Mouse (Mus musculus): ENCODE data around the gene Slc12a4. TPM values are rescaled to one million over a fixed set of nuclear protein-coding genes. Genes with fewer than 3 reads are reported as not detected.

The Slc12a4 gene
- total RNA-seq, 1 experiment = 70.1 TPM

DNA sequence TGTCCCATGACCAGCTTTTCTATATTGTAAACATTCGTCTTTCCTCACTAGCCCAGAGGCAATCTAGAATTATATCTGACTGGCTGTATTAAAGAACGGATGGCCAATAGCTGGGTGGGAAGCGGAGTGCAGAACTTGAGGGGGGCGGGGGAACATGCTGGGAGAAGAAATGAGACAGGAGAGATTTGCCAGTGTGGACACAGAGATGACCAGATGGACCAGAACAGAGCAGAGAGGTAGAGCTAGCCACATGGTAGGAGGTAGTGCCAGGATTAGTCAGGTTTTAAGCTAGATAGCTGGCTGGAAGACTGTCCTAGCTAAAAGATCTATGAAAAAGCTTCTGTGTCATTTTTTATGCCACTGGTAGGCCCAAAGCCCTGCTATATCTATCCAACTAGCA, 36.0 kb upstream of the Slc12a4 start:
- Histone ChIP-seq H3K4me1 (ENCODE audit: control insufficient read depth in 2 of 2, insufficient read depth in 2 of 2, low read length in 2 of 2, poor library complexity in 1 of 2) (no peaks in the 10 kb centered on the region), H3K9ac (ENCODE audit: insufficient read depth, low read depth, low read length, poor library complexity, severe bottlenecking) (no peak overlapping the region), H3K9me3 (ENCODE audit: control insufficient read depth, insufficient read depth, low read depth, low read length) (no peaks in the 10 kb centered on the region), H3K4me3 (ENCODE audit: insufficient read depth in 1 of 2, low read depth in 1 of 2, low read length in 2 of 2, poor library complexity in 1 of 2, severe bottlenecking in 1 of 2) (no peak overlapping the region), H3K36me3 (ENCODE audit: control insufficient read depth, insufficient read depth, low read length, poor library complexity, severe bottlenecking) (no peaks in the 10 kb centered on the region), H3K27ac (ENCODE audit: insufficient read depth, low read depth, low read length, poor library complexity, severe bottlenecking) (no peak overlapping the region)
- no peak for DNase-seq (ENCODE audit: low read depth, low spot score)
- no peak for TF ChIP-seq HCFC1 (IDR thresholded peaks at IDR 0.05; ENCODE audit: borderline replicate concordance, insufficient read depth, low read length)
- no peak for TF ChIP-seq CHD2 (IDR thresholded peaks at IDR 0.05; ENCODE audit: low read depth, low read length)
- TF ChIP-seq ZNF384 (IDR thresholded peaks at IDR 0.05; ENCODE audit: low read depth, low read length) = no peak
- no peak for TF ChIP-seq ZC3H11A (IDR thresholded peaks at IDR 0.05; ENCODE audit: borderline replicate concordance, low read depth, low read length)
- no peak for TF ChIP-seq MAFK (IDR thresholded peaks at IDR 0.05; ENCODE audit: insufficient read depth, low read depth, low read length)
- in situ Hi-C loops (cut with MboI; ENCODE audit: low sequenced_read_pairs in 2 of 2, unreplicated experiment in 2 of 2) = no loop called here

DNA sequence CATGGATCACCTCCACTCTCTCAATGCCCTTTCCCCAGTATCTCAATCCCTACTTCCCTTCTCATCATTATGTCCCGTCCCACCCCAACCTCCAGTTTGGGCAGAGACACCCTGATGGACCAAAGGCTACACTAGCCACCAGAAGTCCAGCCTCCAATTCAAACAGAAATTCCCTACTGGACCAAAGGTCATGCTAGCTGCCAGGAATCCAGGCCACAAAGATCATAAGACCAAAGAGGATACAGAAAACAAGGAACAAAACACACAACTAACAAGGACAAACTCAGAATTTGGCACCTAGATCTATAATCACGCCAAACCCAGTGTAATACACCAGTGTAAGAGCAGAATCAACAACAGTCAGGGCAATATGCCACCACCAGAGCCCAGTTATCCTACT, 33.1 kb upstream of the Slc12a4 start:
- TF ChIP-seq ZNF384 (IDR thresholded peaks at IDR 0.05; ENCODE audit: low read depth, low read length) (no peak), ZC3H11A (IDR thresholded peaks at IDR 0.05; ENCODE audit: borderline replicate concordance, low read depth, low read length) (no peak), MAFK (IDR thresholded peaks at IDR 0.05; ENCODE audit: insufficient read depth, low read depth, low read length) (no peak), HCFC1 (IDR thresholded peaks at IDR 0.05; ENCODE audit: borderline replicate concordance, insufficient read depth, low read length) (no peak), CHD2 (IDR thresholded peaks at IDR 0.05; ENCODE audit: low read depth, low read length) (no peak)
- in situ Hi-C loops (cut with MboI; ENCODE audit: low sequenced_read_pairs in 2 of 2, unreplicated experiment in 2 of 2) = no loop called here
- no peaks in the 10 kb centered on the region for H3K4me1 ChIP-seq (ENCODE audit: control insufficient read depth in 2 of 2, insufficient read depth in 2 of 2, low read length in 2 of 2, poor library complexity in 1 of 2)
- no peak overlapping the region for H3K9ac ChIP-seq (ENCODE audit: insufficient read depth, low read depth, low read length, poor library complexity, severe bottlenecking)
- DNase-seq (ENCODE audit: low read depth, low spot score) = no peak
- H3K27ac ChIP-seq (ENCODE audit: insufficient read depth, low read depth, low read length, poor library complexity, severe bottlenecking) = no peak overlapping the region
- no peaks in the 10 kb centered on the region for H3K9me3 ChIP-seq (ENCODE audit: control insufficient read depth, insufficient read depth, low read depth, low read length)
- H3K4me3 ChIP-seq (ENCODE audit: insufficient read depth in 1 of 2, low read depth in 1 of 2, low read length in 2 of 2, poor library complexity in 1 of 2, severe bottlenecking in 1 of 2) = no peak overlapping the region
- H3K36me3 ChIP-seq (ENCODE audit: control insufficient read depth, insufficient read depth, low read length, poor library complexity, severe bottlenecking) = no peaks in the 10 kb centered on the region

DNA sequence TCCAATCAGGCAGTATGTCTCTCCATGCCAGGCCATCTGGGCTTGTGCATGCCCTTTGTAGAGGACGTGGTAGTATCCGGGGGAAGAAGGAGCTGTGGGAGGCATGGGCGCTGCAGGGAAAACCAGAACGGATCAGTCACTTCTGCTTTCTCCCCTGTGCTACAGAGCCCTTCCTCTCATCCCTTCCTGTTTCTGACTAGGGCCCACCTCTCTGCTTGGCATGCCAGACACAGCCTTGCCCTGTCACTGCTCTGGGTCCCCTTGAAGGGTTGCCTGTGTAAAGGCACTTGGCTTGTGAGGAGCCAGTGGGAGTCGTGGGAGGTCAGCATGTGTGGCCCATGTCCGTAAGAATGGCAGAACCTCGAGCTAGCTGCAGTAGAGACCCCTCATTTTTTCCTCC, 30.5 kb upstream of the Slc12a4 start:
- no peak overlapping the region for H3K27ac ChIP-seq (ENCODE audit: insufficient read depth, low read depth, low read length, poor library complexity, severe bottlenecking)
- in situ Hi-C loops (cut with MboI; ENCODE audit: low sequenced_read_pairs in 2 of 2, unreplicated experiment in 2 of 2) = no loop called here

DNA sequence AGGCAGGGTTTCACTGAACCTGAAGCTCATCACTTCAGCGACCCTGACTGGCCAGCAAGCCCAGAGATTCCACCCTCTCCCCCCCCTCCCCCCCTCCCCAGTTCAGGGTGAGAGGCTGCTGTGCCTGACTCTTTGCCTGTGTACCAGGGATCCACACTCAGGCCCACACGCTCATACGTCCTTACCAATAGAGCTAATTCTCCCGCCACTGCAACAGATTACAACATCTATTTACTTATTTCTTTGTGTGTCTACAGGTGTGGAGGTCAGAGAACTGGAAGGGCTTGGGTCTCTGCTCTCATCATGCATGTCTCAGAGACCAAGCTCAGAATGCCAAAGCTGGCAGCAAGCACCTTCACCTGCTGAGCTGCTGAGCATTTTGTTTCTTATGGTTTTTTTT, 27.3 kb upstream of the Slc12a4 start:
- Histone ChIP-seq H3K27ac (ENCODE audit: insufficient read depth, low read depth, low read length, poor library complexity, severe bottlenecking) (no peak overlapping the region), H3K9me3 (ENCODE audit: control insufficient read depth, insufficient read depth, low read depth, low read length) (no peaks in the 10 kb centered on the region), H3K36me3 (ENCODE audit: control insufficient read depth, insufficient read depth, low read length, poor library complexity, severe bottlenecking) (no peaks in the 10 kb centered on the region), H3K4me3 (ENCODE audit: insufficient read depth in 1 of 2, low read depth in 1 of 2, low read length in 2 of 2, poor library complexity in 1 of 2, severe bottlenecking in 1 of 2) (no peak overlapping the region), H3K9ac (ENCODE audit: insufficient read depth, low read depth, low read length, poor library complexity, severe bottlenecking) (no peak overlapping the region), H3K4me1 (ENCODE audit: control insufficient read depth in 2 of 2, insufficient read depth in 2 of 2, low read length in 2 of 2, poor library complexity in 1 of 2) (no peaks in the 10 kb centered on the region; a peak in 1 of 4 replicates)
- in situ Hi-C loops (cut with MboI; ENCODE audit: low sequenced_read_pairs in 2 of 2, unreplicated experiment in 2 of 2) = no loop called here
- TF ChIP-seq ZNF384 (IDR thresholded peaks at IDR 0.05; ENCODE audit: low read depth, low read length) (no peak), ZC3H11A (IDR thresholded peaks at IDR 0.05; ENCODE audit: borderline replicate concordance, low read depth, low read length) (no peak), MAFK (IDR thresholded peaks at IDR 0.05; ENCODE audit: insufficient read depth, low read depth, low read length) (no peak), CHD2 (IDR thresholded peaks at IDR 0.05; ENCODE audit: low read depth, low read length) (no peak), HCFC1 (IDR thresholded peaks at IDR 0.05; ENCODE audit: borderline replicate concordance, insufficient read depth, low read length) (no peak)
- DNase-seq (ENCODE audit: low read depth, low spot score) = no peak

More for the DNA sequence above, 30.5 kb upstream of the Slc12a4 start:
- Histone ChIP-seq H3K4me3 (ENCODE audit: insufficient read depth in 1 of 2, low read depth in 1 of 2, low read length in 2 of 2, poor library complexity in 1 of 2, severe bottlenecking in 1 of 2) (no peak overlapping the region), H3K9me3 (ENCODE audit: control insufficient read depth, insufficient read depth, low read depth, low read length) (no peaks in the 10 kb centered on the region), H3K4me1 (ENCODE audit: control insufficient read depth in 2 of 2, insufficient read depth in 2 of 2, low read length in 2 of 2, poor library complexity in 1 of 2) (no peaks in the 10 kb centered on the region; a peak in 1 of 4 replicates), H3K9ac (ENCODE audit: insufficient read depth, low read depth, low read length, poor library complexity, severe bottlenecking) (no peak overlapping the region), H3K36me3 (ENCODE audit: control insufficient read depth, insufficient read depth, low read length, poor library complexity, severe bottlenecking) (no peaks in the 10 kb centered on the region)
- TF ChIP-seq CHD2 (IDR thresholded peaks at IDR 0.05; ENCODE audit: low read depth, low read length) (no peak), ZNF384 (IDR thresholded peaks at IDR 0.05; ENCODE audit: low read depth, low read length) (no peak), ZC3H11A (IDR thresholded peaks at IDR 0.05; ENCODE audit: borderline replicate concordance, low read depth, low read length) (no peak), HCFC1 (IDR thresholded peaks at IDR 0.05; ENCODE audit: borderline replicate concordance, insufficient read depth, low read length) (no peak), MAFK (IDR thresholded peaks at IDR 0.05; ENCODE audit: insufficient read depth, low read depth, low read length) (no peak)
- DNase-seq (ENCODE audit: low read depth, low spot score) = no peak

DNA sequence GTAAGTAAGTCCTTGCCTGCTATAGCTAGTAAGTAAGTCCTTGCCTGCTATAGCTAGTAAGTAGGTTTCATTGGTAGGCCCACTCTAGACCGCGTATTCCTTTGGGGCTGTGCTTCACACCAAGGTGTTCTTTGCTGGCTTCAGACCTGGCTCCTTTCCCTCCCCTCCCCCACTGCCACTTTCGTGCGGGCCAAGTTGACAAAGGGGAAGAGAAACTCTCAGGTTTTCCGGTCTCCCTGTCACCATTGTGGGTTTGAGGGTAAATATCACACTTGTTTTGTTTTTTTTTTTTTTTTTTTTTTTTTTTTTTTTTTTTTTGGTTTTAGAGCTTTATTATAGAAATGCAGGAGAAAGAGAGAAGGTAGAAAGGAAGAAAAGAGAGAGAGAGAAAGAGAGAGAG, 26.6 kb upstream of the Slc12a4 start:
- no peak overlapping the region for H3K9ac ChIP-seq (ENCODE audit: insufficient read depth, low read depth, low read length, poor library complexity, severe bottlenecking)
- no peak overlapping the region for H3K4me3 ChIP-seq (ENCODE audit: insufficient read depth in 1 of 2, low read depth in 1 of 2, low read length in 2 of 2, poor library complexity in 1 of 2, severe bottlenecking in 1 of 2)
- no peaks in the 10 kb centered on the region for H3K9me3 ChIP-seq (ENCODE audit: control insufficient read depth, insufficient read depth, low read depth, low read length)
- TF ChIP-seq CHD2 (IDR thresholded peaks at IDR 0.05; ENCODE audit: low read depth, low read length) (no peak), ZC3H11A (IDR thresholded peaks at IDR 0.05; ENCODE audit: borderline replicate concordance, low read depth, low read length) (no peak), MAFK (IDR thresholded peaks at IDR 0.05; ENCODE audit: insufficient read depth, low read depth, low read length) (no peak), HCFC1 (IDR thresholded peaks at IDR 0.05; ENCODE audit: borderline replicate concordance, insufficient read depth, low read length) (no peak), ZNF384 (IDR thresholded peaks at IDR 0.05; ENCODE audit: low read depth, low read length) (no peak; the same call in 1 of the 2 replicates)
- in situ Hi-C loops (cut with MboI; ENCODE audit: low sequenced_read_pairs in 2 of 2, unreplicated experiment in 2 of 2) = no loop called here
- no peaks in the 10 kb centered on the region; a peak in 1 of 4 replicates for H3K4me1 ChIP-seq (ENCODE audit: control insufficient read depth in 2 of 2, insufficient read depth in 2 of 2, low read length in 2 of 2, poor library complexity in 1 of 2)
- no peak for DNase-seq (ENCODE audit: low read depth, low spot score)
- no peaks in the 10 kb centered on the region for H3K36me3 ChIP-seq (ENCODE audit: control insufficient read depth, insufficient read depth, low read length, poor library complexity, severe bottlenecking)
- H3K27ac ChIP-seq (ENCODE audit: insufficient read depth, low read depth, low read length, poor library complexity, severe bottlenecking) = no peak overlapping the region

Measured in ES-E14 (cell line).